Mouse (Mus musculus): ENCODE results near the gene E430018J23Rik. TPM values are rescaled to one million over a fixed set of nuclear protein-coding genes. Genes with fewer than 3 reads are reported as not detected.
"Not testable (repeated sequence)": the region's sequence is repeated elsewhere in the genome, so short reads cannot be mapped to it uniquely, and the experiment has no call there.

The E430018J23Rik gene
- total RNA-seq, 2 experiments from 2014 or later, result 0.40 to 2.8 TPM

- ATAC-seq (ENCODE audit: poor library complexity, severe bottlenecking), result no peak
These were observed 49.9 kb downstream of the E430018J23Rik start for GRCm38 (mm10) chr7:127343351-127344019.

- ATAC-seq (ENCODE audit: poor library complexity, severe bottlenecking), result no peak
These were observed 50.5 kb downstream of the E430018J23Rik start for GRCm38 (mm10) chr7:127342888-127343287.

GRCm38 (mm10) chr7:127342332-127342731 lies 51.1 kb downstream of the E430018J23Rik start:
- no peak for ATAC-seq (ENCODE audit: poor library complexity, severe bottlenecking)

- not testable (repeated sequence) for ATAC-seq (ENCODE audit: poor library complexity, severe bottlenecking)
These were observed 51.6 kb downstream of the E430018J23Rik start for GRCm38 (mm10) chr7:127341861-127342260.

DNA sequence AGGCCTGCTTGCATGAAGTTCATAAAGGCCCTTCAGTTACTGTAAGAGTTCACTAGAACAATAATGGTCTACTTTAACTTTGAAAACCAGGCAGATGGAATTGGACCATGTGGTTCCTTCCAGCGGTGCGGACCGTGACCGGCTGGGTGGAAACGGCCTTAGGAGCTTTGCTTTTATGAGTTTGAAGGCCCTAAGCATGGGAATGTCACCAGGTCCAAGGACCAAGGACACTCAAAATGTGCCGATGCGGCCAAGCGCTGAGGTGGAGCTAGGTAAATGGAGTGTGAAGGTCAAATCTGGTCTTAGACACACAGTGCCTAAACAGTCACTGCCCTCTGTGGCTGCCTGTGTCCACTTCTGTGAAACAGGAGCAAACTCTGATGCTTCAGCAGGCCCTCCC lies 52.1 kb downstream of the E430018J23Rik start:
- no peak for ATAC-seq (ENCODE audit: poor library complexity, severe bottlenecking)

Other genes starting within 250 kb of the E430018J23Rik start
- gene Cd2bp2, start 197.6 kb downstream of the E430018J23Rik start, total RNA-seq (2015), result 16.1 and 19.0 TPM in 2 replicates
- 51.8 and 57.5 TPM in 2 replicates for gene Cd2bp2, start 197.6 kb downstream of the E430018J23Rik start, total RNA-seq (2017)
- 27.0 and 27.4 TPM in 2 replicates for gene Tbc1d10b, start 185.2 kb downstream of the E430018J23Rik start, total RNA-seq (2015)
- gene Tbc1d10b, start 185.2 kb downstream of the E430018J23Rik start, total RNA-seq (2017), result 59.8 and 74.2 TPM in 2 replicates
- 5.0 and 6.0 TPM in 2 replicates for gene Mylpf, start 184.7 kb downstream of the E430018J23Rik start, total RNA-seq (2015)
- 2.3 and 3.3 TPM in 2 replicates for gene Mylpf, start 184.7 kb downstream of the E430018J23Rik start, total RNA-seq (2017)
- gene Zfp553, start 160.6 kb downstream of the E430018J23Rik start, total RNA-seq (2015), result 2.9 and 3.1 TPM in 2 replicates
- 5.9 and 9.7 TPM in 2 replicates for gene Zfp553, start 160.6 kb downstream of the E430018J23Rik start, total RNA-seq (2017)
- 36.2 and 36.8 TPM in 2 replicates for gene Sept1, start 160.5 kb downstream of the E430018J23Rik start, total RNA-seq (2015)
- 31.2 and 42.7 TPM in 2 replicates for gene Sept1, start 160.5 kb downstream of the E430018J23Rik start, total RNA-seq (2017)
- gene Zfp771, start 149.4 kb downstream of the E430018J23Rik start, total RNA-seq (2015), result 0.96 and 1.8 TPM in 2 replicates
- gene Zfp771, start 149.4 kb downstream of the E430018J23Rik start, total RNA-seq (2017), result 0.28 and 0.73 TPM in 2 replicates
- 32.1 and 45.3 TPM in 2 replicates for gene Dctpp1, start 132.9 kb downstream of the E430018J23Rik start, total RNA-seq (2015)
- 23.3 and 31.0 TPM in 2 replicates for gene Dctpp1, start 132.9 kb downstream of the E430018J23Rik start, total RNA-seq (2017)
- 55.5 and 61.6 TPM in 2 replicates for gene Sephs2, start 119.6 kb downstream of the E430018J23Rik start, total RNA-seq (2015)
- 130 and 138 TPM in 2 replicates for gene Sephs2, start 119.6 kb downstream of the E430018J23Rik start, total RNA-seq (2017)
- 117 and 130 TPM in 2 replicates for gene Itgal, start 97.4 kb downstream of the E430018J23Rik start, total RNA-seq (2015)
- gene Itgal, start 97.4 kb downstream of the E430018J23Rik start, total RNA-seq (2017), result 59.4 and 72.4 TPM in 2 replicates
- 2.0 and 2.4 TPM in 2 replicates for gene Zfp768, start 48.0 kb downstream of the E430018J23Rik start, total RNA-seq (2015)
- 3.9 and 4.6 TPM in 2 replicates for gene Zfp768, start 48.0 kb downstream of the E430018J23Rik start, total RNA-seq (2017)
- 3.2 and 6.1 TPM in 2 replicates for gene Zfp747, start 17.6 kb downstream of the E430018J23Rik start, total RNA-seq (2015)
- gene Zfp747, start 17.6 kb downstream of the E430018J23Rik start, total RNA-seq (2017), result 7.6 and 17.8 TPM in 2 replicates
- gene 9130019O22Rik, start 6.5 kb downstream of the E430018J23Rik start, total RNA-seq (2015), result 1.8 TPM in 2 replicates
- 5.0 TPM in 2 replicates for gene 9130019O22Rik, start 6.5 kb downstream of the E430018J23Rik start, total RNA-seq (2017)
- gene Zfp764, start 13.2 kb upstream of the E430018J23Rik start, total RNA-seq (2015), result 8.5 and 10.5 TPM in 2 replicates
- gene Zfp764, start 13.2 kb upstream of the E430018J23Rik start, total RNA-seq (2017), result 9.1 and 9.5 TPM in 2 replicates
- gene Zfp688, start 28.4 kb upstream of the E430018J23Rik start, total RNA-seq (2015), result 17.1 and 17.3 TPM in 2 replicates
- gene Zfp688, start 28.4 kb upstream of the E430018J23Rik start, total RNA-seq (2017), result 7.9 and 14.0 TPM in 2 replicates
- 1.2 and 1.6 TPM in 2 replicates for gene Zfp689, start 55.5 kb upstream of the E430018J23Rik start, total RNA-seq (2015)
- 1.4 and 1.8 TPM in 2 replicates for gene Zfp689, start 55.5 kb upstream of the E430018J23Rik start, total RNA-seq (2017)
- gene Prr14, start 66.0 kb upstream of the E430018J23Rik start, total RNA-seq (2015), result 113 and 114 TPM in 2 replicates
- 37.0 and 46.2 TPM in 2 replicates for gene Prr14, start 66.0 kb upstream of the E430018J23Rik start, total RNA-seq (2017)
- gene Fbrs, start 85.6 kb upstream of the E430018J23Rik start, total RNA-seq (2015), result 115 and 138 TPM in 2 replicates
- 28.1 and 38.1 TPM in 2 replicates for gene Fbrs, start 85.6 kb upstream of the E430018J23Rik start, total RNA-seq (2017)
- gene Srcap, start 118.4 kb upstream of the E430018J23Rik start, total RNA-seq (2015), result 53.0 and 57.0 TPM in 2 replicates
- 15.8 and 21.1 TPM in 2 replicates for gene Srcap, start 118.4 kb upstream of the E430018J23Rik start, total RNA-seq (2017)
- 14.8 and 16.7 TPM in 2 replicates for gene Gm42715, start 126.0 kb upstream of the E430018J23Rik start, total RNA-seq (2015)
- gene Gm42715, start 126.0 kb upstream of the E430018J23Rik start, total RNA-seq (2017), result 5.4 and 8.3 TPM in 2 replicates
- gene Tmem265, start 167.8 kb upstream of the E430018J23Rik start, total RNA-seq (2015), result not detected in 2 replicates
- 2.5 TPM in 1 of 2 replicates, not detected in the other for gene Tmem265, start 167.8 kb upstream of the E430018J23Rik start, total RNA-seq (2017)
- 31.6 and 39.4 TPM in 2 replicates for gene Phkg2, start 179.7 kb upstream of the E430018J23Rik start, total RNA-seq (2015)
- 25.7 and 30.5 TPM in 2 replicates for gene Phkg2, start 179.7 kb upstream of the E430018J23Rik start, total RNA-seq (2017)
- 2.6 and 6.3 TPM in 2 replicates for gene Ccdc189, start 195.0 kb upstream of the E430018J23Rik start, total RNA-seq (2015)
- 2.5 and 11.0 TPM in 2 replicates for gene Ccdc189, start 195.0 kb upstream of the E430018J23Rik start, total RNA-seq (2017)
- 14.1 and 18.8 TPM in 2 replicates for gene Rnf40, start 195.1 kb upstream of the E430018J23Rik start, total RNA-seq (2015)
- gene Rnf40, start 195.1 kb upstream of the E430018J23Rik start, total RNA-seq (2017), result 35.1 and 48.0 TPM in 2 replicates
- gene Zfp629, start 222.2 kb upstream of the E430018J23Rik start, total RNA-seq (2015), result 3.5 TPM in 2 replicates
- gene Zfp629, start 222.2 kb upstream of the E430018J23Rik start, total RNA-seq (2017), result 4.2 and 5.8 TPM in 2 replicates

Measured in megakaryocyte, adult 5-6 weeks (primary cell).